Mouse (Mus musculus) embryonic fibroblast, embryonic 13.5 days (primary cell): Measurements from ENCODE around the gene Rreb1.

Experiments used
- CTCF ChIP-seq: IDR thresholded peaks from 2 replicates; pipeline ENCODE4 v1.5.1; 2011; ENCODE audit warnings: mild to moderate bottlenecking, control low read depth, low read length, moderate library complexity, borderline replicate concordance; ENCODE audit not compliant: insufficient read depth
- POLR2A ChIP-seq: IDR thresholded peaks from 2 replicates; pipeline ENCODE4 v1.6.1; 2011; ENCODE audit warnings: low read depth, mild to moderate bottlenecking, control low read depth, low read length, moderate library complexity

- TF ChIP-seq CTCF, result no peak
- no peak for TF ChIP-seq POLR2A
Measured at GRCm38 (mm10) chr13:37815001-37815400, 36.8 kb downstream of the Rreb1 start.
